Mouse (Mus musculus) olfactory bulb, adult 2 months (tissue): ENCODE measurements around the gene Nt5c2. TPM values are rescaled to one million over a fixed set of nuclear protein-coding genes. Genes with fewer than 3 reads are reported as not detected.

Experiments used
- H3K27ac ChIP-seq: fragments of 200-500 bp; 2 replicates; pipeline ENCODE4 v1.5.1; 2012; ENCODE audit warnings: low read depth, low read length; ENCODE audit not compliant: insufficient read depth
- H3K4me1 ChIP-seq: fragments of 200-500 bp; 2 replicates; pipeline ENCODE4 v1.6.1; 2012; ENCODE audit warnings: low read length; ENCODE audit not compliant: control insufficient read depth, insufficient read depth
- H3K4me3 ChIP-seq: fragments of 200-500 bp; 2 replicates; pipeline ENCODE4 v1.5.1; 2012; ENCODE audit warnings: mild to moderate bottlenecking, low read depth, low read length, moderate library complexity; ENCODE audit not compliant: insufficient read depth
- CTCF ChIP-seq: fragments of 200-500 bp; IDR thresholded peaks from 2 replicates; pipeline ENCODE4 v1.5.1; 2012; ENCODE audit warnings: low read depth, mild to moderate bottlenecking, low read length, moderate library complexity; ENCODE audit not compliant: insufficient read depth
- POLR2A ChIP-seq: fragments of 200-500 bp; IDR thresholded peaks from 2 replicates; pipeline ENCODE4 v1.6.1; 2012; ENCODE audit warnings: mild to moderate bottlenecking, low read depth, low read length, moderate library complexity; ENCODE audit not compliant: insufficient read depth
- WGBS: fragments of 180-500 bp; shearing (Covaris S2); methylation state at CpG from one replicate; pipeline ENCODE4 v1.1.7; 2018; 5-methylcytosine and 5-hydroxymethylcytosine counted together
- polyA plus RNA-seq: library from polyadenylated mRNA; stranded (reverse); fragments of >200 nt; gene quantifications from 2 replicates; pipeline ENCODE4 v1.2.4, GENCODE M21; 2012; ENCODE audit warnings: low replicate concordance; ENCODE audit not compliant: missing spikeins, insufficient read depth, insufficient read length

Nt5c2 gene
- polyA plus RNA-seq, 1 experiment, result not detected

DNA sequence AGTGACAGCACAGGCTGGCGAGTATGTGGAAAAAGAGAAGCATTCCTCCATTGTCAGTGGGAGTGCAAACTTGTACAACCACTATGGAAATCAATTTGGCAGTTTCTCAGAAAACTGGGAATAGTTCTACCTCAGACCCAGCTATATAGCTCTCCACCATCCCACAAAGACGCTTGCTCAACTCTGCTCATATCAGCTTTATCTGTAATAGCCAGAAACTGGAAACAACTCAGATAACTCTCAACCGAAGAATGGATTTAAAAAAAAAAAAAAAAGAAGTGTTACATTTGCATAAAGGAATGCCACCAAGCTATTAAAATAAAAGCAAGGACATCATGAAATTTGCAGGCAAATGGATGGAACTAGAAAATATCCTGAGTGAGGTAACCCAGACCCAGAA is 103.5 kb downstream of the Nt5c2 start:
- no peak overlapping the region for H3K4me3 ChIP-seq
- TF ChIP-seq POLR2A (no peak), CTCF (no peak)
- H3K4me1 ChIP-seq, result peaks cover 4% of the 10 kb centered on the region
- no peak overlapping the region for H3K27ac ChIP-seq
- WGBS, result 89% methylated on average over 3 of the region's 3 CpGs

DNA sequence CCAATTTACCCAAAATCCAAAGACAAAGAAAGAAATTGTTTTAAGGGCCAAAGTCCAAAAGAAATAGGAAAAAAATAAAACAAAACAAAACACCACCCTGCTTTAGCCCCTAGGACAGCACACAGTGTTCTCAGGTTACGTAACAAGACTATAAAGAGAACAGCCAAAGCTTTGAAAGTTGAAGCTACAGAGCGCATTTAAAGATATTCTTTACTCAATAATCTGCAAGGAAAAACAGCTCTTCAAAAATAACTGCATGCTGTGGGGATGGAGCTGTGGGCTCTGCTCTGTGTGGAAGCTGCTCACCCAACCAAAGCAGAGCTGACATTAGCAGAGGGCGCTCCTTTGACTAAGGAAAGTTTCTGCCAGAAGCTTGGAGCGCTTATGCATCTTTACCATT is 106.0 kb downstream of the Nt5c2 start:
- 14% methylated on average over 4 of the region's 4 CpGs for WGBS
- H3K4me3 ChIP-seq, result no peak overlapping the region
- peak overlapping the region; percentile 74 for H3K27ac ChIP-seq
- TF ChIP-seq POLR2A (no peak), CTCF (no peak)
- H3K4me1 ChIP-seq, result peaks cover 5% of the 10 kb centered on the region

DNA sequence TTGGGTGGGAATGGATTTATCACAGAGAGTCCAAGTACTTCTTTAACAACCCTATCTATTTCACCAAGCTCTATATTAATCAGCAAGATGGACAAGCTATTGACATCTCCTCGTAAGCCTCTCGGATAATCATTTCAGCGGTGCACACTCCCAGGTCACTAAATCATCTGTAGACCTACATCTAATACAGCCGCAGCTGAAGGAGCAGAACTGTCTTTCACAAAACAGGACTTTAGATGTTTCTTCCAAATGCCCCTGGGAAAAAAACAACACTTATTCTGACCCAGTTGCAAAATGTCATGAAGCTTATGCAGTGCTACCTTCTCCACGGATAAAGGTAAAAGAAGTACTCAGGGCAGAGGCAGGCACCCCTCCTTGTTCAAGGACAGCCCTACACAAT is 106.7 kb downstream of the Nt5c2 start:
- H3K4me3 ChIP-seq, result no peak overlapping the region
- 62% methylated on average over 5 of the region's 5 CpGs for WGBS
- no peak for TF ChIP-seq CTCF
- no peak for TF ChIP-seq POLR2A
- H3K27ac ChIP-seq, result peak overlapping the region; percentile 69
- peaks cover 7% of the 10 kb centered on the region for H3K4me1 ChIP-seq

DNA sequence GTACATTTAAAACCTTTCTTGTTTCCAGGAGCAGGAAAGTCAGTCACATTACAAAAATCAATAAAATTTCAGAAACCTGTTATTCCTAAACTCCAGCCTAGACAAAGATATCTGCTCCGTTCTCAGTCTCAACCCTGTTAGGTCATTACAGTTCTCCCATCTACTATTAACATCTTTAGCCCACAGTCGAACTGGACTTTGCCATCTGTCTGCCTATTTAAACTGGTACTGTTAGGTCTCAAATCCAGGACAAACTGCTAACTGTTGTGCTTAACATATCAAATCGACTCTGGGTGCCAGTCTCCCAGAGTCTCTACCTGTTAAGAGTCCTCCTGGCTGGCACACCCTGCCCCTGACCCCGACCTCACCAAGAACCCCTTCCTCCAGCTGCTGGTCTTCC is 109.0 kb downstream of the Nt5c2 start:
- H3K4me3 ChIP-seq, result no peak overlapping the region
- no peak overlapping the region for H3K27ac ChIP-seq
- H3K4me1 ChIP-seq, result peaks cover 7% of the 10 kb centered on the region
- TF ChIP-seq CTCF, result no peak
- no peak for TF ChIP-seq POLR2A
- WGBS, result 87% methylated on average over 4 of the region's 4 CpGs

DNA sequence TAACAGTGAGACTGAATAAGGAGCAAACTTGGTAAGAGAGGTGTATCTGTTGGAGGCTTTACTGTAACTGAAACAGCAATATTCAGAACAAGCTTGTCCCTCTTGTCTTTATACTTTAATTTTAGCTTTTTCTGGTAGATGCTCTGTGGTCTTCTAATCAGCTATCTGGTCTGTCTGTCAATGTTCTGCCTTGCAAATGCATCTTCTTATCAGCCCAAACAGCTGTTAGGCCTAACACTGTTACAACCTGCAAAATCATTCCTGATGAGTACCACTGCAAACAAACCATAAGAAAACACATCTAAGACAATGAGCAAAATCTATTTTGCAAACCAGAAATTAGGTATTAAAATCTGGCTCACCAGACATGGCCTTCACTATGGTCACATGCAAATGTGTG is 109.6 kb downstream of the Nt5c2 start:
- TF ChIP-seq CTCF (no peak), POLR2A (no peak)
- Histone ChIP-seq H3K4me1 (peaks cover 5% of the 10 kb centered on the region; the same call in 1 of the 2 replicates), H3K27ac (no peak overlapping the region), H3K4me3 (no peak overlapping the region)

DNA sequence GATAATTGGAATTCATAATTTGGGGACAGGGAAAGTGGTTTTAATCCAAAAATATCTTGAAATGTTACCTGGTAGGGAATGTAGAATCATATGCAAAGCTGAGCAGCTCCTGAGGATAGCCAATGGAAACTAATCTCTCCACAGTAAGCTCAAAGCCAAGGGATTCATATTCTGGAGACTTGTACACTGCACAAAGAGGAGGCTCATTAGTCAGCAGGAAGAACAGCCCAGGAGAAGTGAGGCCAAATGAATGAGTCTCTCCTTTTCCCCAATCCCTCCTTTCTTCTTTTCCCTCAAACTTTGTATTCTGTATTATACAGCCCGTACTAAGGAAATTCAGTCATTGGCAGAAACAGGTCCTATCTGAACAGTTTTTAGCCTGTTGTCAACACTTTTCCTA is 110.0 kb downstream of the Nt5c2 start:
- Histone ChIP-seq H3K4me3 (no peak overlapping the region), H3K4me1 (peaks cover 5% of the 10 kb centered on the region; the same call in 1 of the 2 replicates), H3K27ac (no peak overlapping the region)
- 62% methylated on average over 1 of the region's 1 CpGs for WGBS
- TF ChIP-seq CTCF (no peak), POLR2A (no peak)

DNA sequence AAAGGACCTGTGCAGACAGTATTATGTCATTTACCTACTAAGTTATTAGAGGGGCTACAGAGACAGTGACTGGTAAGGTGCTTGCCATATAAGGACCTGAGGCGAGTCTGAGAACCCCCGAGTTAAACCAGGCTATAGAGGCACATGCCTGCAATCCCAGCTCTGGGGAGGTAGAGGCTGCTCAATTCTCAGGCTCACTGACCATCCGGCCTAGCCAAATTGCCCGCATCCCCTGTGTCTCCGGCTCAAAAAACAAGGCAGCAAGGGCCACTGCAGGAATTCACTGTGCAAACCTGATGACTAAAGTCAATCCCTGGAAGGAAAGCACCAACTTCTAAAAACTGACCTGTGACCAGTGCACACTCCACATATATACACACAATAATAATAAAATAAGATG is 111.6 kb downstream of the Nt5c2 start:
- Histone ChIP-seq H3K4me1 (peaks cover 10% of the 10 kb centered on the region; the same call in 1 of the 2 replicates), H3K4me3 (no peak overlapping the region), H3K27ac (no peak overlapping the region)
- TF ChIP-seq POLR2A (no peak), CTCF (no peak)
- WGBS, result 92% methylated on average over 5 of the region's 5 CpGs

DNA sequence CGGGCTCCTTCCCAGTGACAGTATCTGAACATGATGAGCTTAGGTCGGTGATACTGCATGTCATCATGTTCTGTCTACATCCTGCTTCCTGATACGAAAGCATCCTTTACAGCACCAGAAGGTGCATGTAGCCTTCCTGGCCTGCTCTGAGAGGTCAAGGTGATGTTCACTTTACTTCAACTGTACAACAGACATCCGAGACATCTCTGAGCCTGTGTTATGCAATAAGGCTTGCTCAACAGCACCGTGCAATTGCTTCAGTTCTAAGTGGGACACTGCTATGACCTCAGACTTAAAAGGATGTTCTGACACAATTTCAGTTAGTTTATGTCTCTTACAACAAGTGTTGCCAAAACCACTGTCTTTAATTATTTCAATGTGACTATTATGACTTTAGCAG is 113.6 kb downstream of the Nt5c2 start:
- WGBS, result 80% methylated on average over 5 of the region's 5 CpGs
- Histone ChIP-seq H3K4me3 (no peak overlapping the region), H3K4me1 (peaks cover 10% of the 10 kb centered on the region; the same call in 1 of the 2 replicates), H3K27ac (no peak overlapping the region)
- no peak for TF ChIP-seq CTCF
- no peak for TF ChIP-seq POLR2A

DNA sequence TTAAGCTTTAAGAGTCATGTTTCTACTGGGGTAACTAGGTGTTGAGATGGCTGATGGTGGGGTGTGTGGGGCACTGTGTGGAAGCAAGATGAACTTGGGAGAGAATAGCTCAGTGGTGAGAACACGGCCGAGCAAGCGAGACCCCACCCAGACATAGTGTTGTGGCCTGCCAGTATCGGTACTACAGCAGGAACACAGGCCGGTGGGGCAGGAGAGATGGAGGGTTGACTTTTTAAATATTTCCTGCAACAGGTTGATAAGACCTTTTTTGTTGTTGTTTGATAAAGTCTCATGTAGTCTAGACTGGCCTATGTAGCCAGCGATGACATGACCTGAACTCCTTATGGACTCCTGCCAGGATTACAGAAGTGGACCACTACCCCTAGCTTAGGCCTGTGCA is 114.2 kb downstream of the Nt5c2 start:
- no peak overlapping the region for H3K4me3 ChIP-seq
- peaks cover 10% of the 10 kb centered on the region; the same call in 1 of the 2 replicates for H3K4me1 ChIP-seq
- H3K27ac ChIP-seq, result no peak overlapping the region
- TF ChIP-seq CTCF (no peak), POLR2A (no peak)
- 91% methylated on average over 6 of the region's 6 CpGs for WGBS

DNA sequence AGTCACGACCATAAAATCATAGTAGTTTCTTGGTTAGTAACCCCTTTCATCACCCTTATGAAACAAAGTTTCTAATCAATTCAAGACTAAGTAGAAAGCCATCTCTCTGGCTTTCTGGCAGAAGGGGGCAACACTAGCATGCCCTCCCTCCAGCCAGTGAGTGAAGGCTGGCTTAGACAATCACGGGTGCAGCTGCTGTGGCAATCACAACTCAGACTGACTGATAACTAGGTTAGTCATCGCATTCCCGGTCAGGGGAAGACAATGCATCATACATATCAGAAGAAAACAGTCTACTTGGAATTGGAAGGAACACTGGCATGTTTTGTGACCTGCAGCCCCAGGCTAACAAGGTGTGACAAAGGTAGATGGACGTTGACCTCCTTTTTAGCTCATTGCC is 115.1 kb downstream of the Nt5c2 start:
- TF ChIP-seq POLR2A (no peak), CTCF (no peak)
- H3K4me3 ChIP-seq, result no peak overlapping the region
- 59% methylated on average over 5 of the region's 5 CpGs for WGBS
- no peak overlapping the region for H3K27ac ChIP-seq
- peaks cover 10% of the 10 kb centered on the region; the same call in 1 of the 2 replicates for H3K4me1 ChIP-seq
